20 mouse cellular contexts compared by ENCODE assay signal in genomic region chr7:43936551-43936950, GRCm38 (mm10). TPM values are rescaled to one million over a fixed set of nuclear protein-coding genes. Genes with fewer than 3 reads are reported as not detected.
"Had no signal": no experiment of that assay in that cellular context is flagged by ENCODE, and none has a peak within 500 bp of the region (broad histone marks: within the 10 kb centered on the region; RNA-seq: fewer than 3 reads in every experiment).

No protein-coding gene starts in this region.

- H3K4me3 ChIP-seq: midbrain, embryonic 10.5 days; midbrain, embryonic 12.5 days; neural tube, embryonic 12.5 days; stomach, embryonic 15.5 days had no signal

- H3K9me3 ChIP-seq: midbrain, embryonic 10.5 days; midbrain, embryonic 12.5 days; neural tube, embryonic 12.5 days; stomach, embryonic 15.5 days had no signal

- H3K9ac ChIP-seq: lung, embryonic 14.5 days; midbrain, embryonic 12.5 days; neural tube, embryonic 12.5 days; stomach, embryonic 15.5 days had no signal

- H3K27me3 ChIP-seq: midbrain, embryonic 12.5 days; neural tube, embryonic 12.5 days; stomach, embryonic 15.5 days had no signal

- H3K4me1 ChIP-seq: midbrain, embryonic 10.5 days; midbrain, embryonic 12.5 days; neural tube, embryonic 12.5 days; stomach, embryonic 15.5 days had no signal

- DNase-seq: lung, adult 18-20 months; lung, embryonic 14.5 days; lung, postnatal 10 days; lung, postnatal 4 days; midbrain, embryonic 14.5 days; right cerebral cortex, postnatal 14 days; thymus, adult 2 months; thymus, postnatal 25 days; thymus, postnatal 4 days had no signal

- H3K36me3 ChIP-seq: midbrain, embryonic 10.5 days; midbrain, embryonic 12.5 days; neural tube, embryonic 12.5 days; stomach, embryonic 15.5 days had no signal

- H3K27ac ChIP-seq: midbrain, embryonic 10.5 days; midbrain, embryonic 12.5 days; neural tube, embryonic 12.5 days; stomach, embryonic 15.5 days; stomach, postnatal 0 days had no signal

- H3K4me2 ChIP-seq: lung, embryonic 14.5 days; midbrain, embryonic 12.5 days; neural tube, embryonic 12.5 days; stomach, embryonic 15.5 days had no signal

RNA-seq across cellular contexts. Expression of gene Klk15, which starts 3.0 kb away (rescaled TPM):
- polyA plus RNA-seq: lung, embryonic 14.5 days; lung, embryonic 16.5 days; midbrain, embryonic 10.5 days; midbrain, embryonic 12.5 days; midbrain, embryonic 14.5 days; midbrain, postnatal 0 days; neural tube, embryonic 12.5 days; neural tube, embryonic 14.5 days; spleen, adult 2 months; stomach, embryonic 15.5 days; stomach, postnatal 0 days; urinary bladder, adult 2 months had no signal

RNA-seq across cellular contexts. Expression of gene Klk1b8, which starts 13.9 kb away (rescaled TPM):
- polyA plus RNA-seq: lung, embryonic 14.5 days; lung, embryonic 16.5 days; midbrain, embryonic 10.5 days; midbrain, embryonic 12.5 days; midbrain, embryonic 14.5 days; midbrain, postnatal 0 days; neural tube, embryonic 12.5 days; neural tube, embryonic 14.5 days; stomach, postnatal 0 days; urinary bladder, adult 2 months had no signal

RNA-seq across cellular contexts. Expression of gene Klk1b1, which starts 30.0 kb away (rescaled TPM):
- polyA plus RNA-seq: lung, embryonic 14.5 days; lung, embryonic 16.5 days; midbrain, embryonic 10.5 days; midbrain, embryonic 12.5 days; midbrain, embryonic 14.5 days; midbrain, postnatal 0 days; neural tube, embryonic 12.5 days; neural tube, embryonic 14.5 days; spleen, adult 2 months; stomach, embryonic 15.5 days; stomach, postnatal 0 days; urinary bladder, adult 2 months had no signal

RNA-seq across cellular contexts. Expression of gene Klk1b9, which starts 39.3 kb away (rescaled TPM):
- polyA plus RNA-seq: lung, embryonic 14.5 days; lung, embryonic 16.5 days; midbrain, embryonic 10.5 days; midbrain, embryonic 12.5 days; midbrain, embryonic 14.5 days; midbrain, postnatal 0 days; neural tube, embryonic 12.5 days; neural tube, embryonic 14.5 days; stomach, embryonic 15.5 days; stomach, postnatal 0 days; urinary bladder, adult 2 months had no signal

RNA-seq across cellular contexts. Expression of gene Klk4, which starts 55.6 kb away (rescaled TPM):
- polyA plus RNA-seq: lung, embryonic 14.5 days; lung, embryonic 16.5 days; midbrain, embryonic 10.5 days; midbrain, embryonic 12.5 days; midbrain, embryonic 14.5 days; midbrain, postnatal 0 days; spleen, adult 2 months; stomach, embryonic 15.5 days; stomach, postnatal 0 days; testis, adult 2 months; urinary bladder, adult 2 months had no signal
